Mouse (Mus musculus): ENCODE measurements at regions not wholly inside any gene's neighbourhood (a gene's known extent, or its start where the extent isn't known, plus 50 kb on each side); places are given as distances from the start of the nearest gene placed in this dataset.
"Not testable (repeated sequence)": the region's sequence is repeated elsewhere in the genome, so short reads cannot be mapped to it uniquely, and the experiment has no call there.

- no peak for DNase-seq (ENCODE audit: low spot score in 2 of 2)
- intact Hi-C loops (cut with DNase I): no loop called here
Observed at GRCm38 (mm10) chr8:96586129-96586528, 697.8 kb upstream of the Got2 start.

GRCm38 (mm10) chr8:96552512-96552911, 664.2 kb upstream of the Got2 start:
- DNase-seq (ENCODE audit: low spot score in 2 of 2): no peak
- intact Hi-C loops (cut with DNase I): no loop called here

GRCm38 (mm10) chr8:96550408-96550807, 662.1 kb upstream of the Got2 start:
- peak in 1 of 2 experiments; percentile 12 for DNase-seq (ENCODE audit: low spot score in 2 of 2)
- intact Hi-C loops (cut with DNase I): no loop called here

- DNase-seq (ENCODE audit: low spot score in 2 of 2): peak; percentile 5 to 45
- intact Hi-C loops (cut with DNase I): no loop called here
Observed at GRCm38 (mm10) chr8:96548663-96549062, 660.3 kb upstream of the Got2 start.

GRCm38 (mm10) chr8:96548187-96548586, 659.8 kb upstream of the Got2 start:
- no peak for DNase-seq (ENCODE audit: low spot score in 2 of 2)
- intact Hi-C loops (cut with DNase I): no loop called here

- no peak for DNase-seq (ENCODE audit: low spot score in 2 of 2)
- intact Hi-C loops (cut with DNase I): no loop called here
Observed at GRCm38 (mm10) chr8:96542215-96542614, 653.9 kb upstream of the Got2 start.

- DNase-seq (ENCODE audit: low spot score in 2 of 2): no peak
- intact Hi-C loops (cut with DNase I): no loop called here
Observed at GRCm38 (mm10) chr8:96498854-96499253, 610.5 kb upstream of the Got2 start.

- no peak for DNase-seq (ENCODE audit: low spot score in 2 of 2)
- intact Hi-C loops (cut with DNase I): no loop called here
Observed at GRCm38 (mm10) chr8:96495406-96495805, 607.1 kb upstream of the Got2 start.

- peak in 1 of 2 experiments; percentile 12 for DNase-seq (ENCODE audit: low spot score in 2 of 2)
- intact Hi-C loops (cut with DNase I): no loop called here
Observed at GRCm38 (mm10) chr8:96489804-96490203, 601.5 kb upstream of the Got2 start.

GRCm38 (mm10) chr8:96488741-96489453, 600.5 kb upstream of the Got2 start:
- intact Hi-C loops (cut with DNase I): no loop called here
- DNase-seq (ENCODE audit: low spot score in 2 of 2): no peak

- DNase-seq (ENCODE audit: low spot score in 2 of 2): peak; percentile 28 to 39
- intact Hi-C loops (cut with DNase I): no loop called here
Observed at GRCm38 (mm10) chr8:96455915-96456314, 567.6 kb upstream of the Got2 start.

- peak; percentile 8 to 15 for DNase-seq (ENCODE audit: low spot score in 2 of 2)
- intact Hi-C loops (cut with DNase I): no loop called here
Observed at GRCm38 (mm10) chr8:96455336-96455735, 567.0 kb upstream of the Got2 start.

- DNase-seq (ENCODE audit: low spot score in 2 of 2): peak; percentile 14 to 23
- intact Hi-C loops (cut with DNase I): no loop called here
Observed at GRCm38 (mm10) chr8:96429708-96430107, 541.4 kb upstream of the Got2 start.

GRCm38 (mm10) chr8:96426900-96427299, 538.6 kb upstream of the Got2 start:
- intact Hi-C loops (cut with DNase I): no loop called here
- DNase-seq (ENCODE audit: low spot score in 2 of 2): peak; percentile 13 to 21

- intact Hi-C loops (cut with DNase I): no loop called here
- no peak for DNase-seq (ENCODE audit: low spot score in 2 of 2)
Observed at GRCm38 (mm10) chr8:96409601-96410000, 521.3 kb upstream of the Got2 start.

- intact Hi-C loops (cut with DNase I): no loop called here
- no peak for DNase-seq (ENCODE audit: low spot score in 2 of 2)
Observed at GRCm38 (mm10) chr8:96404549-96405145, 516.3 kb upstream of the Got2 start.

- DNase-seq (ENCODE audit: low spot score in 2 of 2): no peak
- intact Hi-C loops (cut with DNase I): no loop called here
Observed at GRCm38 (mm10) chr8:96403669-96404068, 515.3 kb upstream of the Got2 start.

- DNase-seq (ENCODE audit: low spot score in 2 of 2); intact Hi-C loops (cut with DNase I): not testable (repeated sequence)
Observed at GRCm38 (mm10) chr8:96399381-96399780, 511.0 kb upstream of the Got2 start.

- intact Hi-C loops (cut with DNase I): no loop called here
- peak; percentile 16 to 58 for DNase-seq (ENCODE audit: low spot score in 2 of 2)
Observed at GRCm38 (mm10) chr8:96393024-96393423, 504.7 kb upstream of the Got2 start.

- DNase-seq (ENCODE audit: low spot score in 2 of 2): no peak
Observed at GRCm38 (mm10) chr8:96389251-96389650, 500.9 kb upstream of the Got2 start.

GRCm38 (mm10) chr8:96370500-96370899, 482.2 kb upstream of the Got2 start:
- intact Hi-C loops (cut with DNase I): no loop called here
- no peak for DNase-seq (ENCODE audit: low spot score in 2 of 2)

More at GRCm38 (mm10) chr8:96389251-96389650, 500.9 kb upstream of the Got2 start:
- intact Hi-C loops (cut with DNase I): no loop called here

Data from left cerebral cortex, postnatal 14 days (tissue).